Mouse (Mus musculus): ENCODE measurements around the gene Tmc6. TPM values are rescaled to one million over a fixed set of nuclear protein-coding genes. Genes with fewer than 3 reads are reported as not detected.

Gene Tmc6
- polyA plus RNA-seq, 1 experiment from 2014 or later: 3.9 TPM

- Histone ChIP-seq H3K27me3 (peaks cover 23% of the 10 kb centered on the region), H3K36me3 (no peaks in the 10 kb centered on the region), H3K4me2 (replicated peaks) (no peak overlapping the region), H3K9me3 (no peaks in the 10 kb centered on the region), H3K9ac (replicated peaks) (no peak overlapping the region), H3K4me1 (replicated peaks) (peaks cover 24% of the 10 kb centered on the region), H3K27ac (no peak overlapping the region), H3K4me3 (replicated peaks) (no peak overlapping the region)
- ATAC-seq: no peak
- WGBS: 97% methylated on average over 6 of the region's 6 CpGs
Measured at GRCm38 (mm10) chr11:117806781-117807180, 24.8 kb upstream of the Tmc6 start.

GRCm38 (mm10) chr11:117803166-117803688, 21.2 kb upstream of the Tmc6 start:
- WGBS: 92% methylated on average over 3 of the region's 3 CpGs
- no peaks in the 10 kb centered on the region for H3K4me1 ChIP-seq (replicated peaks)
- no peak overlapping the region for H3K4me2 ChIP-seq (replicated peaks)
- no peak for ATAC-seq
- H3K4me3 ChIP-seq (replicated peaks): no peak overlapping the region
- no peak overlapping the region for H3K9ac ChIP-seq (replicated peaks)
- no peaks in the 10 kb centered on the region for H3K36me3 ChIP-seq
- H3K27ac ChIP-seq: no peak overlapping the region
- H3K9me3 ChIP-seq: no peaks in the 10 kb centered on the region
- no peaks in the 10 kb centered on the region for H3K27me3 ChIP-seq

GRCm38 (mm10) chr11:117801650-117802049, 19.7 kb upstream of the Tmc6 start:
- 80% methylated on average over 7 of the region's 7 CpGs for WGBS
- Histone ChIP-seq H3K27ac (no peak overlapping the region), H3K4me1 (replicated peaks) (no peaks in the 10 kb centered on the region), H3K36me3 (no peaks in the 10 kb centered on the region), H3K9ac (replicated peaks) (no peak overlapping the region), H3K27me3 (no peaks in the 10 kb centered on the region), H3K9me3 (no peaks in the 10 kb centered on the region), H3K4me2 (replicated peaks) (no peak overlapping the region), H3K4me3 (replicated peaks) (no peak overlapping the region)
- ATAC-seq: no peak

GRCm38 (mm10) chr11:117800038-117800437, 18.0 kb upstream of the Tmc6 start:
- ATAC-seq: no peak
- Histone ChIP-seq H3K9me3 (no peaks in the 10 kb centered on the region), H3K36me3 (no peaks in the 10 kb centered on the region), H3K4me2 (replicated peaks) (no peak overlapping the region), H3K9ac (replicated peaks) (no peak overlapping the region), H3K27me3 (no peaks in the 10 kb centered on the region), H3K4me3 (replicated peaks) (no peak overlapping the region), H3K27ac (no peak overlapping the region), H3K4me1 (replicated peaks) (no peaks in the 10 kb centered on the region)
- 86% methylated on average over 7 of the region's 7 CpGs for WGBS

- 75% methylated on average over 5 of the region's 5 CpGs for WGBS
- H3K4me1 ChIP-seq (replicated peaks): no peaks in the 10 kb centered on the region
- no peak for ATAC-seq
Measured at GRCm38 (mm10) chr11:117799174-117799573, 17.2 kb upstream of the Tmc6 start.

GRCm38 (mm10) chr11:117798160-117798541, 16.2 kb upstream of the Tmc6 start:
- Histone ChIP-seq H3K36me3 (no peaks in the 10 kb centered on the region), H3K4me3 (replicated peaks) (no peak overlapping the region), H3K4me1 (replicated peaks) (no peaks in the 10 kb centered on the region), H3K4me2 (replicated peaks) (no peak overlapping the region), H3K9me3 (no peaks in the 10 kb centered on the region), H3K9ac (replicated peaks) (no peak overlapping the region), H3K27ac (no peak overlapping the region), H3K27me3 (peaks cover 4% of the 10 kb centered on the region; the same call in 1 of the 2 replicates)
- no peak for ATAC-seq
- WGBS: 66% methylated on average over 2 of the region's 2 CpGs

More at GRCm38 (mm10) chr11:117799174-117799573, 17.2 kb upstream of the Tmc6 start:
- Histone ChIP-seq H3K9ac (replicated peaks) (no peak overlapping the region), H3K4me2 (replicated peaks) (no peak overlapping the region), H3K27ac (no peak overlapping the region), H3K9me3 (no peaks in the 10 kb centered on the region), H3K36me3 (no peaks in the 10 kb centered on the region), H3K4me3 (replicated peaks) (no peak overlapping the region), H3K27me3 (no peaks in the 10 kb centered on the region)

GRCm38 (mm10) chr11:117797511-117798159, 15.6 kb upstream of the Tmc6 start, which contains the start of gene 6030468B19Rik:
Gene 6030468B19Rik (plus strand): TSS chr11:117797660.
- Histone ChIP-seq H3K4me2 (replicated peaks) (no peak within 1 kb of the TSS), H3K4me1 (replicated peaks) (peaks cover under 1% of the 10 kb centered on the region; the same call in 1 of the 2 replicates), H3K27me3 (peaks cover 6% of the 10 kb centered on the region; the same call in 1 of the 2 replicates), H3K9ac (replicated peaks) (no peak within 1 kb of the TSS), H3K4me3 (replicated peaks) (no peak within 1 kb of the TSS), H3K27ac (no peak within 1 kb of the TSS), H3K36me3 (no peaks in the 10 kb centered on the region), H3K9me3 (no peaks in the 10 kb centered on the region)
- no peak for ATAC-seq
- 68% methylated on average over 9 of the region's 9 CpGs for WGBS

GRCm38 (mm10) chr11:117796954-117797353, 15.0 kb upstream of the Tmc6 start:
- Histone ChIP-seq H3K4me2 (replicated peaks) (no peak overlapping the region), H3K27me3 (peaks cover 13% of the 10 kb centered on the region), H3K4me3 (replicated peaks) (no peak overlapping the region), H3K9me3 (no peaks in the 10 kb centered on the region), H3K36me3 (no peaks in the 10 kb centered on the region), H3K27ac (no peak overlapping the region), H3K4me1 (replicated peaks) (peaks cover 5% of the 10 kb centered on the region; the same call in 1 of the 2 replicates), H3K9ac (replicated peaks) (no peak overlapping the region)
- no peak for ATAC-seq
- 51% methylated on average over 5 of the region's 5 CpGs for WGBS

GRCm38 (mm10) chr11:117794035-117794551, 12.1 kb upstream of the Tmc6 start:
- no peak overlapping the region for H3K27ac ChIP-seq
- no peak overlapping the region for H3K4me3 ChIP-seq (replicated peaks)
- WGBS: 58% methylated on average over 4 of the region's 4 CpGs
- H3K36me3 ChIP-seq: no peaks in the 10 kb centered on the region
- H3K4me1 ChIP-seq (replicated peaks): peaks cover 5% of the 10 kb centered on the region; the same call in 1 of the 2 replicates
- H3K4me2 ChIP-seq (replicated peaks): no peak overlapping the region
- H3K27me3 ChIP-seq: peaks cover 35% of the 10 kb centered on the region
- ATAC-seq: no peak
- no peak overlapping the region for H3K9ac ChIP-seq (replicated peaks)
- H3K9me3 ChIP-seq: no peaks in the 10 kb centered on the region

GRCm38 (mm10) chr11:117792281-117792888, 10.4 kb upstream of the Tmc6 start:
- 11% methylated on average over 22 of the region's 22 CpGs for WGBS
- Histone ChIP-seq H3K9me3 (no peaks in the 10 kb centered on the region), H3K27me3 (peaks cover 35% of the 10 kb centered on the region), H3K27ac (no peak overlapping the region), H3K9ac (replicated peaks) (0 out of 2 replicates have a peak overlapping the region, but pooled peaks have one; percentile 28), H3K4me1 (replicated peaks) (peaks cover 5% of the 10 kb centered on the region; the same call in 1 of the 2 replicates), H3K36me3 (no peaks in the 10 kb centered on the region), H3K4me2 (replicated peaks) (peak overlapping the region; percentile 9; the same call in 1 of the 2 replicates), H3K4me3 (replicated peaks) (no peak overlapping the region)
- no peak for ATAC-seq

- Histone ChIP-seq H3K36me3 (no peaks in the 10 kb centered on the region), H3K9me3 (no peaks in the 10 kb centered on the region), H3K4me3 (replicated peaks) (no peak overlapping the region), H3K9ac (replicated peaks) (no peak overlapping the region), H3K4me1 (replicated peaks) (peaks cover 5% of the 10 kb centered on the region; the same call in 1 of the 2 replicates), H3K4me2 (replicated peaks) (no peak overlapping the region), H3K27me3 (peaks cover 35% of the 10 kb centered on the region), H3K27ac (no peak overlapping the region)
- no peak for ATAC-seq
- 90% methylated on average over 9 of the region's 9 CpGs for WGBS
Measured at GRCm38 (mm10) chr11:117791441-117791761, 9.4 kb upstream of the Tmc6 start.

- no peak overlapping the region for H3K4me2 ChIP-seq (replicated peaks)
- WGBS: 32% methylated on average over 23 of the region's 23 CpGs
- H3K9me3 ChIP-seq: no peaks in the 10 kb centered on the region
- no peaks in the 10 kb centered on the region for H3K36me3 ChIP-seq
- H3K27me3 ChIP-seq: peaks cover 35% of the 10 kb centered on the region
- H3K4me3 ChIP-seq (replicated peaks): no peak overlapping the region
- H3K4me1 ChIP-seq (replicated peaks): peaks cover 5% of the 10 kb centered on the region; the same call in 1 of the 2 replicates
- H3K9ac ChIP-seq (replicated peaks): no peak overlapping the region
- no peak overlapping the region for H3K27ac ChIP-seq
- peak; percentile 15; the same call in 1 of the 2 replicates for ATAC-seq
Measured at GRCm38 (mm10) chr11:117790703-117791440, 8.9 kb upstream of the Tmc6 start.

Data from midbrain, embryonic 13.5 days (tissue).